ENCODE assay signal across 20 mouse cellular contexts in the genomic region with DNA sequence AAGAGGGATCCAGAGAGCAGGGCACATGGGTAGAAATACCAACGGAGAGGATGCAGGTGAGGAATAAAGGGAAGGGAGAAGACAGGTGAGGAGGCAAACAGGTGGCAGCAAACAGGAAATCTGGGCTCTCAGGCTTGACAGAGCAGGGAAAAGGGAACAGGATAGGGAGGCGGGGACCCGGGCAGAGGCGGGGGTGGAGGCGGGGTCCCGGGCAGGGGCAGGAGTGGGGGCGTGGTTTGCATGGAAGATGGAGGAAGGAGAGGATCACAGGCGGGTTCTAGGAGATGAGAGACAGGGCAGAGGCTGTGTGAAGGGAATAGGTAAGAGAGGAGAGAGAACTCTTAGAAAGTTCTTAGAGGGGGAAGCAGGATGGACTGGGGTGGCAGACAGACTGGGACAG. TPM values are rescaled to one million over a fixed set of nuclear protein-coding genes. Genes with fewer than 3 reads are reported as not detected.
DNase-seq lines count a peak whose midpoint lies in the region; ATAC-seq and TF ChIP-seq lines count a peak whose summit lies in the region.
"Had no signal": no experiment of that assay in that cellular context is flagged by ENCODE, and none has a peak within 500 bp of the region (broad histone marks: within the 10 kb centered on the region; RNA-seq: fewer than 3 reads in every experiment).

No protein-coding gene starts in this region.

- intact Hi-C loops in left cerebral cortex, postnatal 25 days (cut with DNase I) = no loop called here
- intact Hi-C loops in heart, adult 2 months (cut with DNase I) = no loop called here

- no peak for TF ChIP-seq EP300 in MEL (IDR thresholded peaks at IDR 0.05; ENCODE audit: low read depth in 1 of 2, low read length in 2 of 2)
- no peak for TF ChIP-seq EP300 in heart, adult 2 months (IDR thresholded peaks at IDR 0.05; ENCODE audit: insufficient read depth, low read depth, low read length)

- H3K27ac ChIP-seq in liver, embryonic 11.5 days (ENCODE audit: low read depth, low read length) = no peak overlapping the region
- H3K27ac ChIP-seq in MEL (ENCODE audit: control insufficient read depth, low read depth, low read length) = no peak overlapping the region
- no peak overlapping the region for H3K27ac ChIP-seq in heart, adult 2 months
- H3K27ac ChIP-seq: heart, embryonic 10.5 days; hindbrain, embryonic 14.5 days; lung, embryonic 15.5 days; neural tube, embryonic 15.5 days had no signal

- no peak for TF ChIP-seq POLR2A in MEL (IDR thresholded peaks at IDR 0.05; ENCODE audit: control insufficient read depth in 1 of 2, insufficient read depth in 1 of 2, low read depth in 1 of 2, low read length in 2 of 2, poor library complexity in 1 of 2)
- TF ChIP-seq POLR2A in heart, adult 2 months (IDR thresholded peaks at IDR 0.05; ENCODE audit: insufficient read depth, low read depth, low read length) = no peak

- TF ChIP-seq RAD21 in MEL (IDR thresholded peaks at IDR 0.05; ENCODE audit: low read depth, low read length) = no peak

- ATAC-seq in liver, embryonic 11.5 days (replicated peaks; ENCODE audit: low FRiP score) = no peak
- peak; percentile 54; the same call in 1 of the 2 replicates for ATAC-seq in common myeloid progenitor, adult 5-6 weeks (replicated peaks; ENCODE audit: low read depth, poor library complexity, severe bottlenecking)
- ATAC-seq: activated CD4-positive, CD25-positive, alpha-beta regulatory T cell, adult 4 months had no signal

- no peak overlapping the region for H3K9ac ChIP-seq in liver, embryonic 11.5 days (ENCODE audit: low read depth, low read length)
- H3K9ac ChIP-seq in MEL (ENCODE audit: control insufficient read depth, low read depth, low read length, poor library complexity, severe bottlenecking) = no peak overlapping the region
- H3K9ac ChIP-seq in heart, adult 2 months (ENCODE audit: low read depth, low read length) = no peak overlapping the region
- H3K9ac ChIP-seq: hindbrain, embryonic 14.5 days; lung, embryonic 15.5 days; neural tube, embryonic 15.5 days had no signal

- no peaks in the 10 kb centered on the region for H3K9me3 ChIP-seq in liver, embryonic 11.5 days (ENCODE audit: control insufficient read depth, low read length)
- H3K9me3 ChIP-seq in MEL (replicated peaks; ENCODE audit: insufficient read depth, low read length) = no peaks in the 10 kb centered on the region
- H3K9me3 ChIP-seq: heart, embryonic 10.5 days; lung, embryonic 15.5 days; neural tube, embryonic 15.5 days had no signal

- no peaks in the 10 kb centered on the region for H3K4me1 ChIP-seq in liver, embryonic 11.5 days (replicated peaks; ENCODE audit: control insufficient read depth, insufficient read depth, low read length)
- H3K4me1 ChIP-seq in MEL (ENCODE audit: control insufficient read depth in 1 of 2, insufficient read depth in 2 of 2, low read length in 2 of 2) = no peaks in the 10 kb centered on the region
- H3K4me1 ChIP-seq in heart, adult 2 months (ENCODE audit: control insufficient read depth, insufficient read depth, low read length) = no peaks in the 10 kb centered on the region
- H3K4me1 ChIP-seq: lung, embryonic 15.5 days had no signal

- H3K4me3 ChIP-seq in liver, embryonic 11.5 days (ENCODE audit: low read depth, low read length) = no peak overlapping the region
- H3K4me3 ChIP-seq in MEL (ENCODE audit: control insufficient read depth in 1 of 2, insufficient read depth in 1 of 2, low read depth in 2 of 2, low read length in 2 of 2) = no peak overlapping the region
- no peak overlapping the region for H3K4me3 ChIP-seq in heart, adult 2 months
- H3K4me3 ChIP-seq: erythroblast, embryonic 14.5 days; heart, embryonic 10.5 days; lung, embryonic 15.5 days; neural tube, embryonic 15.5 days had no signal

- no peak overlapping the region for H3K4me2 ChIP-seq in liver, embryonic 11.5 days
- H3K4me2 ChIP-seq: hindbrain, embryonic 14.5 days; lung, embryonic 15.5 days; neural tube, embryonic 15.5 days had no signal

- no peaks in the 10 kb centered on the region for H3K79me2 ChIP-seq in MEL (ENCODE audit: control insufficient read depth, insufficient read depth, low read length, poor library complexity)
- no peaks in the 10 kb centered on the region for H3K79me2 ChIP-seq in heart, adult 2 months (replicated peaks; ENCODE audit: control insufficient read depth, insufficient read depth, low read length)

- H3K36me3 ChIP-seq in liver, embryonic 11.5 days (ENCODE audit: control insufficient read depth, insufficient read depth, low read length) = no peaks in the 10 kb centered on the region
- H3K36me3 ChIP-seq in MEL (ENCODE audit: control insufficient read depth in 1 of 2, insufficient read depth in 2 of 2, low read length in 2 of 2) = no peaks in the 10 kb centered on the region
- H3K36me3 ChIP-seq in heart, adult 2 months (ENCODE audit: control insufficient read depth, insufficient read depth, low read length) = no peaks in the 10 kb centered on the region
- H3K36me3 ChIP-seq: heart, embryonic 10.5 days; lung, embryonic 15.5 days; neural tube, embryonic 15.5 days had no signal

- TF ChIP-seq CTCF in MEL (IDR thresholded peaks at IDR 0.05 in 2 of 3, conservative IDR thresholded peaks at IDR 0.05 in 1 of 3; ENCODE audit: control insufficient read depth in 1 of 3, insufficient read depth in 1 of 3, low read depth in 2 of 3, low read length in 3 of 3, poor library complexity in 1 of 3, severe bottlenecking in 1 of 3) = no peak
- no peak for TF ChIP-seq CTCF in heart, adult 2 months (IDR thresholded peaks at IDR 0.05)

- no peaks in the 10 kb centered on the region for H3K27me3 ChIP-seq in liver, embryonic 11.5 days (replicated peaks; ENCODE audit: control insufficient read depth, insufficient read depth, low read length)
- H3K27me3 ChIP-seq in MEL (ENCODE audit: control insufficient read depth in 1 of 2, insufficient read depth in 2 of 2, low read length in 2 of 2) = no peaks in the 10 kb centered on the region
- H3K27me3 ChIP-seq in heart, adult 2 months (ENCODE audit: control insufficient read depth, insufficient read depth, low read length) = no peaks in the 10 kb centered on the region
- H3K27me3 ChIP-seq: lung, embryonic 15.5 days; neural tube, embryonic 15.5 days had no signal

- DNase-seq in liver (peak; percentile 41), MEL (ENCODE audit: low read depth, low spot score) (peak; percentile 20)
- DNase-seq in liver, embryonic 11.5 days (ENCODE audit: low spot score) = no peak
- DNase-seq in kidney, postnatal 36 days = peak; percentile 4 to 37
- DNase-seq in left cerebral cortex, postnatal 25 days (ENCODE audit: low spot score in 2 of 2) = no peak
- DNase-seq in spleen, postnatal 10 days (ENCODE audit: low spot score in 2 of 2) = no peak
- DNase-seq in heart, adult 2 months = no peak
- DNase-seq: cerebellum, postnatal 14 days; right cerebral cortex, postnatal 25 days; thymus, adult 2 months had no signal

- WGBS in liver, embryonic 11.5 days = 8% methylated on average over 8 of the region's 8 CpGs
- WGBS in heart, adult 2 months = 4% methylated on average over 8 of the region's 8 CpGs

TF ChIP-seq in MEL, 35 proteins besides CTCF, POLR2A, EP300 and RAD21:
- TF ChIP-seq NRF1 (IDR thresholded peaks at IDR 0.05; ENCODE audit: insufficient read depth, low read depth, low read length, poor library complexity, severe bottlenecking) (no peak), JUND (IDR thresholded peaks at IDR 0.05; ENCODE audit: low read depth, low read length) (no peak), POLR2AphosphoS2 (IDR thresholded peaks at IDR 0.05; ENCODE audit: low read length) (no peak), USF1 (IDR thresholded peaks at IDR 0.05; ENCODE audit: low read depth, low read length) (no peak)

RNA-seq across cellular contexts. Expression of gene Lrfn1, which starts 27.1 kb away (rescaled TPM):
- polyA plus RNA-seq in liver, embryonic 11.5 days (2014; fragmentation: Nextera tagmentation; extraction: Ambion mirVana) = 1.7 TPM in 2 replicates
- 1.2 and 1.9 TPM in 2 replicates for total RNA-seq in MEL (2012; rRNA removed)
- polyA plus RNA-seq in MEL (2012; ENCODE audit: insufficient read depth in 1 of 2, insufficient read length in 2 of 2, low read depth in 1 of 2, low replicate concordance in 2 of 2, missing spikeins in 1 of 2) = 1 to 10 TPM in 1 of 2 experiments, not detected in 1; 5.8 TPM
- 2.1 and 2.9 TPM in 2 replicates for total RNA-seq in common myeloid progenitor, adult 5-6 weeks (2017)
- total RNA-seq in left cerebral cortex, postnatal 25 days (2021) = 10 to 100 TPM; 81.6 to 91.4 TPM
- under 1 TPM; 0.68 to 0.73 TPM for total RNA-seq in heart, adult 2 months (2021)
- polyA plus RNA-seq in heart, adult 2 months (2012; rRNA removed) = 0.82 and 1.3 TPM in 2 replicates
- polyA plus RNA-seq: activated CD4-positive, CD25-positive, alpha-beta regulatory T cell, adult 4 months had no signal

RNA-seq across cellular contexts. Expression of gene Ifnl2, which starts 31.4 kb away (rescaled TPM):
- polyA plus RNA-seq in liver, embryonic 11.5 days (2014; fragmentation: Nextera tagmentation; extraction: Ambion mirVana) = not detected in 2 replicates
- total RNA-seq in MEL (2012; rRNA removed) = not detected in 2 replicates
- polyA plus RNA-seq in MEL (2012; ENCODE audit: insufficient read depth in 1 of 2, insufficient read length in 2 of 2, low read depth in 1 of 2, low replicate concordance in 2 of 2, missing spikeins in 1 of 2) = not detected
- not detected in 2 replicates for total RNA-seq in common myeloid progenitor, adult 5-6 weeks (2017)
- total RNA-seq in left cerebral cortex, postnatal 25 days (2021) = not detected
- total RNA-seq in heart, adult 2 months (2021) = not detected
- polyA plus RNA-seq in heart, adult 2 months (2012; rRNA removed) = not detected in 2 replicates
- total RNA-seq: ES-E14; layer of hippocampus, adult 8-10 months; left cerebral cortex, postnatal 36 days had no signal
- polyA plus RNA-seq: activated CD4-positive, CD25-positive, alpha-beta regulatory T cell, adult 4 months; erythroblast, embryonic 14.5 days; heart, embryonic 10.5 days; hindbrain, embryonic 14.5 days; lung, embryonic 15.5 days; neural tube, embryonic 15.5 days had no signal

RNA-seq across cellular contexts. Expression of gene Gmfg, which starts 41.6 kb away (rescaled TPM):
- 49.4 and 49.7 TPM in 2 replicates for polyA plus RNA-seq in liver, embryonic 11.5 days (2014; fragmentation: Nextera tagmentation; extraction: Ambion mirVana)
- 25.1 and 31.2 TPM in 2 replicates for total RNA-seq in MEL (2012; rRNA removed)
- polyA plus RNA-seq in MEL (2012; ENCODE audit: insufficient read depth in 1 of 2, insufficient read length in 2 of 2, low read depth in 1 of 2, low replicate concordance in 2 of 2, missing spikeins in 1 of 2) = 10 to 100 TPM in 1 of 2 experiments, not detected in 1; 25.0 TPM
- total RNA-seq in common myeloid progenitor, adult 5-6 weeks (2017) = 583 and 663 TPM in 2 replicates
- total RNA-seq in left cerebral cortex, postnatal 25 days (2021) = 1 to 10 TPM; 1.8 to 3.1 TPM
- 1 to 10 TPM; 3.8 to 5.3 TPM for total RNA-seq in heart, adult 2 months (2021)
- 6.8 and 7.1 TPM in 2 replicates for polyA plus RNA-seq in heart, adult 2 months (2012; rRNA removed)

RNA-seq across cellular contexts. Expression of gene Ifnl3, which starts 43.8 kb away (rescaled TPM):
- not detected in 2 replicates for polyA plus RNA-seq in liver, embryonic 11.5 days (2014; fragmentation: Nextera tagmentation; extraction: Ambion mirVana)
- not detected in 2 replicates for total RNA-seq in MEL (2012; rRNA removed)
- not detected for polyA plus RNA-seq in MEL (2012; ENCODE audit: insufficient read depth in 1 of 2, insufficient read length in 2 of 2, low read depth in 1 of 2, low replicate concordance in 2 of 2, missing spikeins in 1 of 2)
- total RNA-seq in common myeloid progenitor, adult 5-6 weeks (2017) = not detected in 2 replicates
- total RNA-seq in left cerebral cortex, postnatal 25 days (2021) = not detected
- total RNA-seq in heart, adult 2 months (2021) = not detected
- not detected in 2 replicates for polyA plus RNA-seq in heart, adult 2 months (2012; rRNA removed)
- total RNA-seq: ES-E14; layer of hippocampus, adult 8-10 months; left cerebral cortex, postnatal 36 days had no signal
- polyA plus RNA-seq: activated CD4-positive, CD25-positive, alpha-beta regulatory T cell, adult 4 months; erythroblast, embryonic 14.5 days; heart, embryonic 10.5 days; hindbrain, embryonic 14.5 days; lung, embryonic 15.5 days; neural tube, embryonic 15.5 days had no signal

Comparison
In these comparisons a context has a peak if more than half of its experiments do, and no peak if none do; other contexts are left out.
1. DNase-seq: peak in liver (single experiment), MEL (single experiment) and kidney, postnatal 36 days (2 of 2); none in liver, embryonic 11.5 days (single experiment), left cerebral cortex, postnatal 25 days (0 of 2), spleen, postnatal 10 days (0 of 2) and heart, adult 2 months (0 of 2).
2. RNA of gene Lrfn1, which starts 27.1 kb away (total RNA-seq): 81.6 to 91.4 TPM in left cerebral cortex, postnatal 25 days; 2.1 to 2.9 TPM in common myeloid progenitor, adult 5-6 weeks, 1.2 to 1.9 TPM in MEL and 0.68 to 0.73 TPM in heart, adult 2 months; every median in the first group is over 10 times any median in the second.
3. RNA of gene Gmfg, which starts 41.6 kb away (total RNA-seq): 583 to 663 TPM in common myeloid progenitor, adult 5-6 weeks; 25.1 to 31.2 TPM in MEL, 3.8 to 5.3 TPM in heart, adult 2 months and 1.8 to 3.1 TPM in left cerebral cortex, postnatal 25 days; every median in the first group is over 10 times any median in the second.